Mouse (Mus musculus): Measurements from ENCODE around the gene Prkn.

Gene Prkn

DNA sequence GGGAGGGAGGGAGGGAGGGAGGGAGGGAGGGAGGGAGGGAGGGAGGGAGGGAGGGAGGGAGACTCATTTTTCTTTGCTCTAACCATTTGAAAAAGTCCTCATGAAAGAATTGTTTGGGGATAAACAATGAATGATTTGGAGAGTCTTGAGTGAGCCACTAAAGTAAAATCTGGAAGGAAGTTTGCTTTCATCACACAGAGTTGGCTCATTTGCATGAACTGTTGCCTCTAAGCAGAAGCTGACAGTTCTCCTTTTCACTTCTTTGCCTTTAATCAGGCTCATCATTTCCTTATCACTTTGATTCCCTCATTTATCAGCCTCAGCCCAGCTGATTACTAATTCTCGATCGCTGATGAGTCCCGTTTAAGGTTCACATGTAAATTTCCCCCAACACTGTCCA is 816.7 kb downstream of the Prkn start:
- CTCF ChIA-PET, result no interaction called here

DNA sequence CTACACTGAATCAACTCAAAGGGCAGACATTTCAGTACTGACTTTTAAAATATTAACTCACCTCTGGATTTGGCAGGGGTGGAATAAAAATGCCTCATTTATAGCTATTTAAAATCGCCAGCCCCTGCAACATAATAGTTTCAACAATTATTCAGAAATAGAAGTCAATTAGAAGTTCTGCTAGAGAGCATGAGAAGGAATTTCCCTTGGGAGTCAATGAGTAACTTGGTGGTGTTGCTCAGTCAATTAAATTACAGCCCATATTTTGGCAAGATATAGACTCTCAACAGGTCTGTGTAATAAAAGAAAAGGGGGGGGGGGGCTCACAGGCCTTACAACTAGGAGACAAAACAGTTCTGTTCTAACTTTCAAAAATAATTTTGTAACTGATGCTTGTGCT is 821.7 kb downstream of the Prkn start:
- CTCF ChIA-PET, result no interaction called here

DNA sequence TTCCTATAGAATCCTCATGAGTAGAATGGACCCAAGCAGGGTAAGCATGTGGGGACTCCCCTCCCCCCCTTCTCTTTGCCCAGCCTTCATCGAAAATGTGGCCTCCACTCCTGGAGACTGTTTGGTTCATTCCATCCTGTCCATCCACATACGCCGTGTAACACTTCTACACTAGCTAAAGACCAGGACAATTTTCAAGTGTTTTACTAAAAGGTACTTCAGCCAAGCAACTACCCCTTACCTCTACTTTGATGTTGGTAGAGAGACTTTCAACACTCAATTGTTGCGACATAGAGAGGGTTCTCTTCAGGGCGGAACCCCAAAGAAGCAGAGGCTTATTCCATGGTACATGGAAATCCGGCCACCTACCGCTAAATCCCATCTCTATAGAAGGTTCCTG is 823.3 kb downstream of the Prkn start:
- CTCF ChIA-PET, result no interaction called here

DNA sequence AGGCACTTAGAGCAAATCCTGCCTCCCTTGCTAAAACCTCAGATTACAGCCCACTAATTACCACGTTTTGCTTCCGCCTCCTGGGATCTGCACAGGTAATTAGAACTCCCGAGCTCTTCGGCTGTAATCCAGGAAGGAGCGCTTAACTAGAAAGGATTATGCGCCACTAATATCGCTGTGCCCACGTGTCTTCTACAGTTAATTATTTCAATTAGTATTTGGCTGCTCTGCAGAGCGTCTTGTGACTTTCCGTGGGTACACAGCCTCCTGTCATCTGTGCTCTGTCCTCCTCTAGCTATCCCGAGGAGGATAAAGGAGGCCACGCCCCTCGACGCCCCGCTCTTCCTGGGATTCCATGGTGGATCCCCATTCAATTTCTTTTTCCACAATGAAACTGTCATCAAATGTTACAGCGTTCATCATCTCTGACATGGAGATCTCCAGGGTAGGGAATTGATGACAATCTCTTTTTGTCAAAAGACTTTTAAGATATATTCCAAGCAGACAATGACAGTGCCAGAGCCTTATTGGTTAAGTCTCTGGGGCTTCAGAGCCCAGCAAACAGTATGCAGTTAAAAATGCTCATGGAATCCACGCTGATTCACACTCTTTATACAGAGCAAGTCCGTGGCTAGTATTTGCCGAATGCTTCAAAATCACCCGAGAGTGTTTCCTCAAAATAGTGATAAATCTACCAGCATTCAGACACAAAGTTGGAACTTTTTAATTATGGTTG is 824.6 kb downstream of the Prkn start:
- CTCF ChIA-PET, result no interaction called here

DNA sequence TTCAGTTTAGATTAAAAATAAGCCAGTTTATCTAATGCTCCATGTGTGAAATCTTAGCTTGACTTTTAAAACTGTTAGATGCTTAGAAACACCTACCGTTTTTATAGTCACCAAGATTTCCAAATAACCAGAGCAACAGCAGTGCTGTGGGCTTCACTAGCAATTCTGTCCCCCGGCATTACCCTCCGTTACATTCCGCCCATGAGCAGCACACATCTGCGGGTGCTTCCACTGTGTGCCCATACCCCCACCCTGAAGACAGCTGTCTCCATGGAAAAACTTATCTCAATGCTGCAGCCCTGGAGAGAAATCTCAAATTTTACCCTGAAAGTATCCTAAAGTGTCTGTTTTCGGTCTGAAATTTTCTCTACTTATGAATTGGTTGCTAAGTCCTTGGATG is 839.5 kb downstream of the Prkn start:
- CTCF ChIA-PET, result no interaction called here

DNA sequence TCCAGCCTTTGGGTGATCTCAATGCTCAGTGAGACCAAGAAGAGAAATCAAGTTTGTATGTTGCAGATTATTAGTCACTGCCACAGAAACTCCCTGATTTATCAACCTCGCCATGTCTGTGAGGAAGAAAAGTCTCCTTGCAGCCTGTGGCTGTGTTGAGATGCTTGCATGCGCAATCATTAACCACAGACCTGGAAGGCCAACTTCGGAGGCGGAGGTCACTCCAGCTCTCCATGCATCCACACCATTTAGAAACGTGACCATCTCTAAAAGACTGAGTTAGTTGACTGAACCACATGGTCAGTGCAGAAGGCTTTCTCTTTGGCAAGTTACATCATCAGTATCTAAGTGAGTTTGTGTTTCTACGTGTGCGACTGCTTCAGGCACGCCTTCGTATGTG is 840.3 kb downstream of the Prkn start:
- CTCF ChIA-PET, result no interaction called here

DNA sequence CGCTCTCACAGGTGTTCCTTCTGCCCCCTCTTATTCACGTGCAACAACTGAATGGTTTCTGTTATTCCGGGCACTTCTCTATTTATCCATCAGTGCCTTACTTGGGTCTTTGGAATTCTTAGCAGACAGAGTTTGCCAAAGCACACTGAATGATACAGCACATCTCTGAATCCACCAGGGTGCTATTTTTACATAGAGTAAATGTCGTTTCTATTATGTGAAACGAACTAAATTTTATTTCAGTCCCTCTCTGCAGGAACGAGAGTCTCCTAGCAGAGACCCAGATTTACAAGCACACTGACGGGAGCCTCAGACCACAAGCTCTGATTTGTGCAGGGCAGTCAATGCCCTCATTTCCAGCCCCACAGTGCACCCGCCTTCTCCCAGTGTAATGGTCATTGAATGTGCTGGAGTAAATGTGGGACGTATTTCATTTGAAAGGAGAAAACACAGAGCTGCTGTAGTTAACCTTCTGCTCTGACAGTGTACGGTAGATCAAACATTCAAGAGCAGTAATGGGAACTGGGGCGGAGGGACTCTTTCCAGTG is 841.7 kb downstream of the Prkn start:
- CTCF ChIA-PET, result no interaction called here

DNA sequence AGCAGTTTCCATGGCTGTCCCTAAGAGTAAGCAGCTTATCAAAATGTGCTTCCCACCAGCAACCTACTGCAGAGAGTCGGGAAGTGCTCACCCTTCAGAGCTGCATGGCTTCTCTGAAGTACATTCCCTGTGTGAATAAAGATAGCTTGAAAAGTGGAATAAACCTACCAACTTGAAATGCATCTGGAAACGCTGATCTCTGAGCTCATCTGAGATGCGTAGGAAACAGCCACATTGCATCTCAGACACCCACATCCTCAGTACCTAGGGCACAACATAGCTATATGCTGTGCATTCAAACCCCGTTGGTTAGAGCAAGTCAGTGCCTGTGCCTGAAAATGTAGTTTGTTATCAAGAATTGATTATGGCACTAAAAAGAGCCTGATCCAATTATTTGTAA is 864.8 kb downstream of the Prkn start:
- CTCF ChIA-PET, result no interaction called here

DNA sequence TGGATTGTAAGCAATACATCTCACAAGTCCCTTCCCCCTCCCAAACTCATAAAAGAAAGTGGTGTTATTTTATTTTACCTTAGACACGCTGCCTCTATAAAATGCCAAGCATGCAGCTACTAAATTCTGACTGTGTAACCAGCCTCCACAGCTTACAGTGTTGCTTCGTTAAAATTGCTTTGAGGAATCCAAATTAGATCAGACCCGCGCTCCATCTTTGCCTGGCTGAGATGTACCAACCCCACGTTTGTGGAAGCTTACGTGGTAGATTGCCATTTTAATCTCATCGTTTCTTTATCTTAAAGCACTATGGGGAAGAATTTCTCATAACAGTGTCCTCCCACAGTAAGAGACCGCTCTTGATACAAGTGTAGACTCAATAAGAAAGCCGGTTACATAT is 865.6 kb downstream of the Prkn start:
- CTCF ChIA-PET, result no interaction called here

DNA sequence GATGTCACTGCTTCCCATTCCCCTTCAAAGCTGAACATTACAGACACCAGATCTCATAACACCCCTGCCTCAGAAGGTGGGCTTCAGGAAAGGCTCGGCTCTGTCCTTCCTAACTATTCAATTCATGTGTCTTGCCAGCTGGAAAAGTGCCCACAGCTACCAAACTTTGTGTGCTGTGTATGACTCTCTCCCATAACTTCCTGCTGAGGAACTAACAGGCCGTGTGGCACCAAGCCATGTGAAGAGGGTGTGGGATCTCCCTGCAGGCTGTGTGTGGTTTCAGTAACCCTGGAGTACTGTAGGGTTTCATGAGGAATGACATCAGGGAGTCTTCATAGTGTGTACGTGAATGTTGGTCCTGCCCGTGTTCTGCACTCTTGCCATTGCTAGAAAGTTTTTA is 871.9 kb downstream of the Prkn start:
- CTCF ChIA-PET, result no interaction called here

DNA sequence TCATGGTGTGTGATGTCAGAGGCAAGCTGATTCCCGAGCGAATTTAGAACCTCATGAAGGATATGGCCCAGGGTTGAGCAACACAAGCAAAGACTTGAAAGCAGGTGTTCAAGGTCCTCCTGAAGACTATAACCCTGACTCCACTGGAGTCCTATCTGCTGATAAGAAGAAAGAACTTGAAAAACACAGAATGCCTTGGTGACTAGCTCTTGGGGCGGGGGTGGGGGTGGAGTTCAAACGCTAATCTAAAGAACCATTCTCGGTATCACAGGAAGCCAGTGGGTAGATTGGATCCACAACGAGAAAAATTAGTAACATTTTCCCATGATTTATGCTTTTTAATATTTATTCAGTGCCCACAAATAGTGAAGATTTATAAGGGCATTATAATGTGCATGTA is 879.6 kb downstream of the Prkn start:
- CTCF ChIA-PET, result no interaction called here

DNA sequence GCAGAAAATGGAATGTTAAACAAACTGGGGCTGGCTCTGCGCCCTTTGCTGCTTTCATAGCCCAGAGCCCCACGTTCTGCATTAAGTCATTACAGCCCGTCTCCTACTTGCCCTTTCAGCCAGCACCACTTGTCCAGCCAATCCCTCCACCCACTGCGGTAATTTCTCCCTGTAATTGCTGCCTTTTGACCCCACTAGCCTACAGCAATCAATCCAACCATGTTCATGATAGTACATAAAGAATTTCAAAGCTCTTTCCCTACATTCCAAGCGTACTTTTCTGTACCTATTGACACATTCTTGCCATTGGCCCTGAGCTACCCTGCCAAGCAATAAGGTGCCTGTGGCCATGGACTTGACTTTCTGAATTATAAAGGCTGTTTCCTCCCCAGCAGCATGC is 881.7 kb downstream of the Prkn start:
- CTCF ChIA-PET, result no interaction called here

DNA sequence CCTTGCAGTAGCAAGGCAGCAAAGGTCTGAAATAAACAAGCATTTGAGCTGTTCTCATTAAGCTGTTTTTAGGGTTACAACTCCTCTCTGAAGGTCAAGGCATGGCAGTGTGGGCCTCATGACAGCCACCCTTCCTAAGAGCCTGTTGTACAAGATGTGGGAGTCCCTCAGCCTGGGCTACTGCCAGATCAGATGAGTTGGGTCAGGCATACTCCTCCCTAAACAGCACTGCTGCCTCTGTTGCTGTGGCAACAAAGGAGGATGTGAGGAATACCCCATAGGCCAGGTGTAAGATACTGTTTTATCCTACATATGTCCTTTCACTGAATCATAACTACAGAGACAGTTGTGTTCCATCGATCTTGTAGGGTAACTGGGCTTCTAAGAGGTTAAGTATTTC is 882.3 kb downstream of the Prkn start:
- CTCF ChIA-PET, result no interaction called here

DNA sequence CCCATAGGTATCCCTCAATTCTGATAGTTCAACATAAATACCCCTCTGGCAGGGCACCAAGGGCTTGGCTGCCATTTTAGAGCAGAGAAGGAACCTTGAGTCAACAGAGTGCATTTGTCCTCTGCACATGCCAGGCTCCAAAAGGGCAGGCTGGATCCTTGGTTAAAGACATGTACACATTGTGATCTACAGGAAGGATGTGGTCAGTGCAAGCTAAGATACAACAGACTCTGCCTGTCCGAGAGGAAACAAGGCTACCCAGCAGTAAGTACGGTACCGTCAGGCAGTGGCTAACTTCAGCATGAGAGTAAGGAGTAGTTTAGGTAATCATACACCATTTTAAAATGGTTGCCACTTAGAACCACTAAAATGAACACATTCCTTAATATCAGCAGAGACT is 884.0 kb downstream of the Prkn start:
- CTCF ChIA-PET, result no interaction called here

DNA sequence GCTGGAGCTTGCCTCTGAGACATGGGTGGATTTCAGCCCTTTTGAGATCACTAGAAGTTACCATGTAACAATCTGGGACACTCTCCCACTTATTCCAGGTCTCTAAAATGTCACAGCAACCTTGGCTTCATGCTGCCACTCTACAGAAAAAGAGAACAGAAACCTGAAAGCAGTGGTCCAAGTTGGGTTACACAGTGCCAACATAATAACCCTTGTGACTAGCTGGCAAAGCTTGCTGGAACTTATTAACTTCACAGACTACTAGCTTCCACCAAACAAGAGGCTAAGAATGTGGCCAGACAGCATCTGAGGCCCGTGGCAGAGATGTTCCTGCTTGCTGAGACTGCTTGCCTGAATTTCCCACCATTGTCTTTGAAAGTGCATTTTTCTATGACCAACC is 886.9 kb downstream of the Prkn start:
- CTCF ChIA-PET, result no interaction called here

DNA sequence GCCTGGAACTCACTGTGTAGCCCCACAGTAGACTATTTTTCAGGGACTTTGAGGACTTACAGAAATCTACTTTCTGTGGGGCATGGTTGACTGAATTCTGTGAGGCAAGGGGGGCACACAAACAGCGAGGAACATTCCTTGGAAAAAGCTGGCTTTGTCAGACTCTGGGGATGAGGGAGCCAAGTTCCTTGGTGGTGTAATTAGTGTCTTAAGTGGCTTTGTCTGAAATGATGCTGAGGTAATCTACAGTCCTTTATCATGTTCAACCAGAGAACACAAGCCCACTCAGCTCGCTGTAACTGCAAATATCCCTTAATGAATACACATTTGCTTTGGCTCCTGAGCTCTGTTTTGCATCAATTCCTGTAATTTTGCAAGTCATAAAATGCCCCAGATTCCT is 888.1 kb downstream of the Prkn start:
- CTCF ChIA-PET, result no interaction called here

DNA sequence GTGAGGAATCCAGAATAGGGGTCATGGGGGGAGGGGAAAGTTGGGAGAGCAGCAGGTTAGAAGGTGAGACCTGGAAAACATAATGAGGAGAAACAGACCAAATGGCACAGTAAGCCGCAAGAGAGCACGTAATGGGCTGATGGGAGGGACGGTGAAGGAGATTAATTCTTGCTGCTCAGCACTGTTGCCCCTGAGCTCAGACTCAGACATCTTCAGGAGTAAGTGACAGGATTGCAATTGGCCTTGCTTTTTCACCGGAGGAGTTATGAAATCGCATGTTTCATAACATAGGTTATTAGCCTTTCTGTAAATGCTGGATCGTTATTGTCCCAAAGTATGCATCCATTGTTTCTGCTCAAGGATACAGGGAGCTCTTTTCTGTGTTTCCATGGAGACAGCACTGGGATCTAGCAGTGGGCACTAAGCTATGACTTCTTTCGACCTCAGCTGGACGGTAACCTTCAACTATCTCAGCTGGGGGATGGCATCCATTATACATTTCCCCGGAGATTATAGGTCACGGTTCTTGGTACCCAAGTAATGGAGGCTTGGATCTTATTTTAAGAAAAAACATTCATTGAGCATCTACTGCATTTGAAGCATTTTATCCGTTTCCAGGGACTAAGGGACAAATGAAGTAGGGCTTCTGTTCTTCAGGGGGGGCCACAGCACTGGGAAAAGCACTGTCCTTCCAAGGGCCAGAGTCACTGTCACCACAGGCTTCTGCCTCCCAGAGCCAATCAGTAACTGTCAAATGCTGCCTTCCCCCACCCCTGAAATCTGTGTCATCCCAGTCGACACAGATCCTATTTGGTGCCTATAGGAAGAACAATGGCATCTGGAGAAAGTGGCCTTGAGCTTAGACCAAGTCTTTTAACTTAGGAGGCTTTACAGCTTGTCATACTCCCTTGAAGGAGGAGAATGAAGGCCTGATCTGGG is 890.7 kb downstream of the Prkn start:
- CTCF ChIA-PET, result no interaction called here

DNA sequence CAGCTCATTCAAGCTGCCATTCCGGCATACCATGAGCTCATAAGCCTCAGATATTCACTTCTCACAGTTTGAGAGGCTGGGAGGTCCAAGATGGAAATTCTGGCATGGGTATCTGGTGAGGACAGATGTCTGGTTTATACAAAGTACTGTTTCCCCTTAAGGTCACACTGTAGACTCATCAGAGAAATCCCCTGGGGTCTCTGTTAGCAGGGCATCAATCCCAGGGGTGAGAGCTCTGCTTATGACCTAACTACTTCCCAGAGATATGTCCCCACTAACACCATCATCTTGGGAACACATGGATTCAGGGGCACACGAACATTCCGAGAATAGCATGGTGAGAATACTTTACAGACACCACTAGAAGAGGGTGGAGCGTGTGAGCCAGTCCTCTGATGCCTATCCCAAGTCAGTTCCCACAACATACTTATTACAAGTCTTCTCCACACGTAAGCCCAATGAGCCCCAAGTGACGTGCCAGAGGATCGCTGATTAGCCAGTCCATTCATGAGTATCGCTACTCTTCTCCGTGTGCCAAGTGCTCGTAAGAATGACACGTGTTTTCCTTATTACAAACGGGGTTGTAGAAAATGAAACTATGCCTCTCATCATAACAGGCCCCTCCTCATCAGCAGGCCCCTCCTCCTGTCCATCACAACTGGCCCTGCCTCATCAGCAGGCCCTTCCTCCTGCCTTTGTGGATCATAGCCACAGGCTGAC is 895.1 kb downstream of the Prkn start:
- CTCF ChIA-PET, result no interaction called here

DNA sequence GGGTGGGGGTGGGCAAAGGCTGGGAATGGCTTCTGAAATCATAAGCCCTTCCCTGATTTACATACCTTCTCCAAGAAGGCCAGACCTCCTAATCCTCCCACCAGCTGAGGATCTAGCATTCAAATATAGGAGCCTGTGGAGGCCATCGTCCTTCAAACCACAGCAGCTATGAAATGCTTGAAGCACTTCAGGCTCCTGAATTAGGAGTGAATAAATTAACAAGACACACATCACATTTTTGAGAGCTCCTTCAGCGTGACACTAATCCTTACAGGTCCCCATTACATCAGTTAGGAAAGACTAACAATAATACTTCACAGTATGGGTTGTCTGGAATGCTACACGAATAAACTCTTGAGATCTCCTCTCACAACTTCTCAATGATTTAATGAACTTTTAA is 896.3 kb downstream of the Prkn start:
- CTCF ChIA-PET, result no interaction called here

DNA sequence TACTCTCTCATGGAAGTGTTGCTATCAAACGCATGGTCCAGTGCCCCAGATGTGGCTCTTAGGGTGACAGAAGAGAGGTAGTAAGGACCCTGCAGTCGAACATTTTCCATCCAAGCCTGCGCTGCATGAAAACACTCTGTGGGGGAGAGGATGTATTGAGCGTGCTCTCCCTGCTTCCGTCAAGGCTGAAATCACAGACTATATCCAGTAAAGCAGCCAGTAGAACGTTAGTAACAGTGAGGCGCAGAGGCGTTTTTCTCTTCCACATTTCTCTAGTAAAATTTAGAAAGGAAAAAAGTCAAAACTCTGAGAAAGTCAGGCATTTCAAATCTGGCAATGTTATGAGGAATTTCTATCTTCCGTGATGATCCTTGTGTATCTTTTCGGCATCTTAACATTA is 897.7 kb downstream of the Prkn start:
- CTCF ChIA-PET, result no interaction called here

DNA sequence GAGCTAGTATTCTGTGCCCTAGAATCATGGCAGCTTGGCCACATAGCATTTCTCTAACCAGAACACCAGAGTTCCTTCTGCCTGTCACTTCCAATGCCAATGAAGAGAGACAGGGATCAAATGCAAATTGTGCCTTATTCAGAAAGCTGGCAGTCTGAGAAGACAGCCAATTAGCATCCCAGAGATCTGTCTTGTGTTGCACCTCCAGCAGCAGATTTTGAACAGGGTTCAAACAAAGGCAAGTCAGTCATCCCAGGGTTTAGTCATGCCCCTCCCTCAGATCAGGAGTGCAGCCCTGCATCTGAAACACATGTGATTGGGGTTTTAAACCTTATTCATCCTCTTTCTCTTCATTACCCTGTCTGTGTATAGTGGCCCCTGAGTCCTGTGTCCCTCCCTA is 900.5 kb downstream of the Prkn start:
- CTCF ChIA-PET, result no interaction called here

DNA sequence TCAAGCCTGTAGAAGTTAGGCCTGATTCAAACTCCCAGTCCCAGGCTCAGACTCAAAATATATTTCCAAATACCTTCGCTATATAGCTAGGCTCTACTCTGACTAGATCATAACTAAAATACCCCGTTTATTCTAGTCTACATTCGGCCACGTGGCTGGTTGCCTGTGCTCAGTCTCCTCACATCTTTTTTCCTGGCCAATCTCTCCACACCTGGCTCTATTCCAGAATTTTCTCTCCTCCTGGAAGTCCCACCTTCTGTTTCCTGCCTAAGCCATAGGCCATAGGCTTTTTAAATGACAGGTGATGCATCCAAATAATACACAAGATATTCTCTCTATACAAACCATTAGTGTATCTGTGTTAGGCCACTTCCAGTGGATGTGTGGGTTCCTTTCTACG is 901.0 kb downstream of the Prkn start:
- CTCF ChIA-PET, result no interaction called here

DNA sequence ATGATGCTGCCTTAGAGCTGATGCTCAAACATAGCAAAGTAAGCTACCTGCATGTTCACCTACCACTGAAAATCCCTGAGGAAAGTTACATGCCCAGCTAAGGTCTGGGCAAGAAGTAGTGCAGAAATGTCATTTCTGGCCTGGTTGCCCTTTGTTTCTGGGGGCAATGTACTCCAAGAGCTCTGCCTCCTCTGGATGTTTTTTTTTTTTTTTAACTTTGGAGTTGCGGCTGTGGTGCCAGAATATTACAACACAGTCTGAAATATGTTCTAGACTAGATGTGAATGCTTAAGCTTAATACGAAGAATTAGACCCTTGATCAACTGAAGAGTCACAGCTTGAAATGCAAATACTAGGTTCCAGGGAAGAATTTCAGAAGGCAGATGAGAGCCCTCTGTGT is 911.1 kb downstream of the Prkn start:
- CTCF ChIA-PET, result interaction anchor here (0.6 kb wide), 1 partner anchor 1646 kb away, joined by 6 read pairs; no protein-coding TSS in a partner anchor

Measured in spleen, embryonic (tissue).